Mouse (Mus musculus) forebrain, embryonic 10.5 days (tissue): ENCODE data around the gene Dusp28. TPM values are rescaled to one million over a fixed set of nuclear protein-coding genes. Genes with fewer than 3 reads are reported as not detected.

Experiments
- DNase-seq: peaks from one replicate; pipeline ENCODE4 v3.0.0-alpha.2; 2017; ENCODE audit warnings: low spot score; ENCODE audit errors: extremely low spot score
- H3K27ac ChIP-seq: fragments of 300-500 bp; sonication (generic); 2 replicates; pipeline ENCODE4 v1.5.1; 2016; ENCODE audit warnings: mild to moderate bottlenecking
- H3K27me3 ChIP-seq: fragments of 300-500 bp; sonication (generic); 2 replicates; pipeline ENCODE4 v1.6.1; 2016; ENCODE audit warnings: mild to moderate bottlenecking; ENCODE audit not compliant: poor library complexity, severe bottlenecking
- H3K36me3 ChIP-seq: fragments of 300-500 bp; sonication (generic); replicated peaks from 2 replicates; pipeline ENCODE4 v1.6.1; 2016; ENCODE audit warnings: mild to moderate bottlenecking, moderate library complexity
- H3K4me1 ChIP-seq: fragments of 300-500 bp; sonication (generic); 2 replicates; pipeline ENCODE4 v1.6.1; 2016
- H3K4me3 ChIP-seq: fragments of 300-500 bp; sonication (generic); 2 replicates; pipeline ENCODE4 v1.5.1; 2016; ENCODE audit warnings: mild to moderate bottlenecking, moderate library complexity
- H3K9me3 ChIP-seq: fragments of 300-500 bp; sonication (generic); 2 replicates; pipeline ENCODE4 v1.6.1; 2016; ENCODE audit warnings: mild to moderate bottlenecking, moderate library complexity
- WGBS: fragments of 180-500 bp; shearing (Covaris S2); methylation state at CpG from one replicate; pipeline ENCODE4 v1.1.7; 2016; 5-methylcytosine and 5-hydroxymethylcytosine counted together
- polyA plus RNA-seq: library from polyadenylated mRNA; unstranded; fragments of >200 nt; fragmentation: Nextera tagmentation; extraction: Ambion mirVana; gene quantifications from 2 replicates; pipeline ENCODE4 v1.2.1, GENCODE M21; 2016

Gene Dusp28
- 14.3 and 14.8 TPM in 2 replicates for polyA plus RNA-seq

GRCm38 (mm10) chr1:92906779-92907631 lies at the start of gene Dusp28:
Gene Dusp28, plus strand, starts transcription at chr1:92906981.
- H3K36me3 ChIP-seq = peaks cover 3% of the 10 kb centered on the region; the same call in 1 of the 2 replicates
- peaks cover 65% of the 10 kb centered on the region for H3K4me1 ChIP-seq
- H3K9me3 ChIP-seq = no peaks in the 10 kb centered on the region
- peak; percentile 90 for DNase-seq
- under 1% methylated on average over 81 of the region's 81 CpGs for WGBS
- H3K27ac ChIP-seq = peak within 1 kb of the TSS; percentile 93
- peaks cover 29% of the 10 kb centered on the region for H3K27me3 ChIP-seq
- peak within 1 kb of the TSS; percentile 84 for H3K4me3 ChIP-seq

- Histone ChIP-seq H3K4me3 (no peak overlapping the region), H3K4me1 (peaks cover 20% of the 10 kb centered on the region), H3K36me3 (peaks cover 45% of the 10 kb centered on the region), H3K9me3 (no peaks in the 10 kb centered on the region), H3K27me3 (no peaks in the 10 kb centered on the region), H3K27ac (no peak overlapping the region)
- 72% methylated on average over 6 of the region's 6 CpGs for WGBS
- DNase-seq = no peak
These were observed 45.3 kb upstream of the Dusp28 start for GRCm38 (mm10) chr1:92861503-92861902.

- DNase-seq = no peak
- Histone ChIP-seq H3K9me3 (no peaks in the 10 kb centered on the region), H3K4me1 (peaks cover 22% of the 10 kb centered on the region), H3K36me3 (peaks cover 28% of the 10 kb centered on the region), H3K4me3 (no peak overlapping the region), H3K27me3 (no peaks in the 10 kb centered on the region), H3K27ac (no peak overlapping the region)
- 90% methylated on average over 4 of the region's 4 CpGs for WGBS
These were observed 43.5 kb upstream of the Dusp28 start for GRCm38 (mm10) chr1:92863268-92863667.

- DNase-seq = no peak
These were observed 40.6 kb upstream of the Dusp28 start for GRCm38 (mm10) chr1:92866170-92866569.

DNA sequence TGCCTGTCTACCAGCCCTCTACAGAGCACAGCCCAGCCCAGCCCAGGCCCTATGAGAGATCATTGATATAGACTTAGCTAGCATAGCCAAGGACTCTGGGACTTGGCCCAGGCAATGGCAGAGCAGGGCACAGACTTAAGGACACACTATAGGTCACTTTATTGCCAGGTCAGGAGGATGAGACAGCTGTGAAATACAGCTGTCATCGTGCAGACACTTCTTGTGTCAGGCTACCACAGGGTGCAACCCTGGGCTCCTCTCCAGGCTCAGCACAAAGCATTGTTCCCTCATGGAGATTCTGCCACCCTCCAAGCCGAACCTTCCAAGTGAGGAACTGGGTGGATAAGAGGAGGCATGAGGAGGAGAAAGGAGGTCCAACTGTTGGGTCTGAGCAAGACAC lies 36.8 kb upstream of the Dusp28 start:
- DNase-seq = no peak
- WGBS = 80% methylated on average over 2 of the region's 2 CpGs
- no peaks in the 10 kb centered on the region for H3K27me3 ChIP-seq
- H3K4me1 ChIP-seq = peaks cover 15% of the 10 kb centered on the region
- H3K27ac ChIP-seq = no peak overlapping the region
- H3K4me3 ChIP-seq = no peak overlapping the region
- H3K9me3 ChIP-seq = no peaks in the 10 kb centered on the region
- no peaks in the 10 kb centered on the region for H3K36me3 ChIP-seq

More at GRCm38 (mm10) chr1:92866170-92866569, 40.6 kb upstream of the Dusp28 start:
- Histone ChIP-seq H3K4me3 (no peak overlapping the region), H3K27ac (peak overlapping the region; percentile 48; the same call in 1 of the 2 replicates), H3K27me3 (no peaks in the 10 kb centered on the region), H3K9me3 (no peaks in the 10 kb centered on the region), H3K36me3 (no peaks in the 10 kb centered on the region), H3K4me1 (peaks cover 11% of the 10 kb centered on the region)
- 71% methylated on average over 2 of the region's 2 CpGs for WGBS

DNA sequence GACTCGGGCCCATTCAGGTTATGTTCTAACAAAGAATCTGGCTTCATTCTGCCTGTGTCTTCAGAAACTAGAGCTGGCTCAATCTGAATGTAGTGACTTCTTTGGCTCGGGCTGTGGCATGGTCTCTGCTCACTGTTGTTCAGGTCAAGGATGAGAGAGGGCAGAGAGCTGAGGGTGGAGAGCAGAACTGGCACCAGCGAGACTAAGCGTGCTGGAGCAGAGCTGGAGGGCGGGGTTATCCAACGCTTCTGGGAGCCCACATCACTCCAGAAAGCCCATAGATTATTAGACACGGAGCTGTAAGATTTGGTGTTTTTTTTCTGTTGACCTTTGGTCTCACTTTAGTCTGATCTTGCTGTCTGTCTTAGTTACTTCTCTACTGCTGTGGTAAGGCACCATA lies 34.1 kb upstream of the Dusp28 start:
- no peak overlapping the region for H3K4me3 ChIP-seq
- 91% methylated on average over 7 of the region's 7 CpGs for WGBS

GRCm38 (mm10) chr1:92874011-92874410 lies 32.8 kb upstream of the Dusp28 start:
- H3K9me3 ChIP-seq = no peaks in the 10 kb centered on the region
- 61% methylated on average over 3 of the region's 3 CpGs for WGBS

More for the DNA sequence above, 34.1 kb upstream of the Dusp28 start:
- Histone ChIP-seq H3K27ac (no peak overlapping the region), H3K4me1 (peaks cover 9% of the 10 kb centered on the region; the same call in 1 of the 2 replicates), H3K27me3 (no peaks in the 10 kb centered on the region), H3K36me3 (no peaks in the 10 kb centered on the region), H3K9me3 (no peaks in the 10 kb centered on the region)
- no peak for DNase-seq

GRCm38 (mm10) chr1:92875360-92876111 lies 31.2 kb upstream of the Dusp28 start:
- Histone ChIP-seq H3K36me3 (no peaks in the 10 kb centered on the region), H3K9me3 (no peaks in the 10 kb centered on the region), H3K4me1 (peaks cover 17% of the 10 kb centered on the region; the same call in 1 of the 2 replicates), H3K27me3 (no peaks in the 10 kb centered on the region), H3K4me3 (no peak overlapping the region), H3K27ac (no peak overlapping the region)
- WGBS = 86% methylated on average over 8 of the region's 8 CpGs
- DNase-seq = no peak

More at GRCm38 (mm10) chr1:92874011-92874410, 32.8 kb upstream of the Dusp28 start:
- Histone ChIP-seq H3K4me1 (peaks cover 10% of the 10 kb centered on the region; the same call in 1 of the 2 replicates), H3K27ac (no peak overlapping the region), H3K36me3 (no peaks in the 10 kb centered on the region), H3K27me3 (no peaks in the 10 kb centered on the region), H3K4me3 (no peak overlapping the region)
- no peak for DNase-seq

DNA sequence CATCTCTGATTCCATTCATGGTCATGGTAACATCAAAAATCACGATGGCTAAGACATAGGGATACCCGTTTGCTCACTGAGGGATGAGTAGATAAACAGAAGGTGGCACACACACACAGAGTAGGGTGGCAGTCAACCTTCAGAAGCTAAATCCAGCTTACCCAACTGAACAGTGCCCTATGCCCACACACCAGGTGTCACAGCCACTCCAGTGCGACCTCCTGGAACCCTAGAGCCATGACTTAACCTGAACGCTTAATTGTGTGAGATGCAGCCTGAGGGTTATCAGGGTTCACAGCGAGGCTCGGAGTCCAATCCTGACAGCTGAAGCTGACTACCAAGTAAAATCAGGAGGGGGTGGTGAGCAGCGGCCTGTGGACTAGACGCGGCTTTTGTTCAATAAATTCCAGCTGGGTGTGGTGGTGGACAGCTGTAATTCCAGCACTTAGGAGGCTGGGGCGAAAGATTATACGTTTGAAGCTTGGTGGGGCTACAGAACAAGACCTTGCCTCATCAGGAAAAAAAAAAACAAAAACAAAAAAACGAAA lies 29.3 kb upstream of the Dusp28 start:
- Histone ChIP-seq H3K9me3 (no peaks in the 10 kb centered on the region), H3K27me3 (no peaks in the 10 kb centered on the region), H3K4me1 (peaks cover 17% of the 10 kb centered on the region; the same call in 1 of the 2 replicates), H3K36me3 (no peaks in the 10 kb centered on the region), H3K4me3 (no peak overlapping the region), H3K27ac (no peak overlapping the region)
- WGBS = 73% methylated on average over 12 of the region's 12 CpGs
- DNase-seq = no peak

DNA sequence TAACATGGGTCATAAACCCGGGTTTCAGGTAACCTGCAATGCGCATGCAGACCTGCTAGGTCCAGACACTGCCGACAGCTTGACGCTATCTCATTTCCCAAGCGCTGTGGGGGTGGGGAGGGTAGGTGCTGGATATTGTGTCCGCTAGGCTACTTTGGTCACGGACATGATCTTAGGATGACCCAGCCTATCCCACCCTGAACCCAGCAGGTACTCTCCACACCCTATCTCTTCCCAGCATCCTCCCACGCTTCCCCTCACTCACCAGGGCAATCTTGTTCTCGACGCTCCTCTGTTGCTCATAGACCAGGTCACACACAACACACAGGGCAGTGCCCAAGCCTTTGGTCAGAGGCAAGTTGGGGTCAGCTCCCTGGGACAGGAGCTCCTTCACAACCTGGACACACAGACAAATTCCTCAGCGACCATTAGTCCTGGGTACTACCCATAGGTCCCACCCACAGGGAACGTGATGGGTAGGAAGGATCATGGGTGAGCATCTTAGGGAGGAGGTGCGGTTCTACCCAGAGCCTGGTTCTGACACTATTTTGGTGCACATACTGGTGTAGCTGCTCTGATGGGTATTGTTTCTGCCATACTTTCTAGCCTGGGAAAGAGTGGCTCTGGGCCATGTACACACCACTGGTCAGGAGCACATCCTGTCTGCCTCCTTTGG lies 28.6 kb upstream of the Dusp28 start:
- H3K4me1 ChIP-seq = peaks cover 17% of the 10 kb centered on the region; the same call in 1 of the 2 replicates
- H3K4me3 ChIP-seq = no peak overlapping the region
- 88% methylated on average over 13 of the region's 13 CpGs for WGBS
- no peaks in the 10 kb centered on the region for H3K36me3 ChIP-seq
- DNase-seq = no peak
- H3K27ac ChIP-seq = no peak overlapping the region
- no peaks in the 10 kb centered on the region for H3K9me3 ChIP-seq
- no peaks in the 10 kb centered on the region for H3K27me3 ChIP-seq

- 93% methylated on average over 12 of the region's 12 CpGs for WGBS
- Histone ChIP-seq H3K27ac (no peak overlapping the region), H3K4me3 (no peak overlapping the region)
These were observed 27.5 kb upstream of the Dusp28 start for GRCm38 (mm10) chr1:92879266-92879665.

GRCm38 (mm10) chr1:92880101-92880500 lies 26.7 kb upstream of the Dusp28 start:
- Histone ChIP-seq H3K9me3 (no peaks in the 10 kb centered on the region), H3K4me3 (no peak overlapping the region), H3K36me3 (no peaks in the 10 kb centered on the region), H3K4me1 (0 out of 2 replicates have a peak, but pooled peaks cover 13% of the 10 kb centered on the region), H3K27ac (no peak overlapping the region), H3K27me3 (no peaks in the 10 kb centered on the region)
- WGBS = 78% methylated on average over 5 of the region's 5 CpGs
- no peak for DNase-seq

More at GRCm38 (mm10) chr1:92879266-92879665, 27.5 kb upstream of the Dusp28 start:
- Histone ChIP-seq H3K4me1 (0 out of 2 replicates have a peak, but pooled peaks cover 13% of the 10 kb centered on the region), H3K9me3 (no peaks in the 10 kb centered on the region), H3K36me3 (no peaks in the 10 kb centered on the region), H3K27me3 (no peaks in the 10 kb centered on the region)
- no peak for DNase-seq
